Mouse (Mus musculus): Measurements from ENCODE around the gene Ulk1.

- TF ChIP-seq CTCF (IDR thresholded peaks at IDR 0.05 in 2 of 3, conservative IDR thresholded peaks at IDR 0.05 in 1 of 3; ENCODE audit: control insufficient read depth in 1 of 3, insufficient read depth in 1 of 3, low read depth in 2 of 3, low read length in 3 of 3, poor library complexity in 1 of 3, severe bottlenecking in 1 of 3) (no peak), MAZ (IDR thresholded peaks at IDR 0.05; ENCODE audit: low read depth, low read length) (no peak), TAL1 (IDR thresholded peaks at IDR 0.05; ENCODE audit: low read length) (no peak), EP300 (IDR thresholded peaks at IDR 0.05; ENCODE audit: low read depth in 1 of 2, low read length in 2 of 2) (no peak), POLR2AphosphoS5 (IDR thresholded peaks at IDR 0.05; ENCODE audit: borderline replicate concordance, low read depth, low read length) (no peak), BHLHE40 (IDR thresholded peaks at IDR 0.05; ENCODE audit: borderline replicate concordance, low read depth, low read length) (no peak), SMC3 (IDR thresholded peaks at IDR 0.05; ENCODE audit: low read depth, low read length) (no peak), POLR2A (IDR thresholded peaks at IDR 0.05; ENCODE audit: control insufficient read depth in 1 of 2, insufficient read depth in 1 of 2, low read depth in 1 of 2, low read length in 2 of 2, poor library complexity in 1 of 2) (no peak), ZNF384 (IDR thresholded peaks at IDR 0.05; ENCODE audit: low read depth, low read length) (no peak), ETS1 (IDR thresholded peaks at IDR 0.05; ENCODE audit: low read depth, low read length) (no peak), MXI1 (IDR thresholded peaks at IDR 0.05; ENCODE audit: low read depth, low read length) (no peak)
Measured at GRCm38 (mm10) chr5:110857091-110857490, 47.2 kb upstream of the Ulk1 start.
